Mouse (Mus musculus): ENCODE results near the gene Gm13199. TPM values are rescaled to one million over a fixed set of nuclear protein-coding genes. Genes with fewer than 3 reads are reported as not detected.

Gm13199 gene
- polyA plus RNA-seq, 1 experiment from 2014 or later: 1.6 TPM

DNA sequence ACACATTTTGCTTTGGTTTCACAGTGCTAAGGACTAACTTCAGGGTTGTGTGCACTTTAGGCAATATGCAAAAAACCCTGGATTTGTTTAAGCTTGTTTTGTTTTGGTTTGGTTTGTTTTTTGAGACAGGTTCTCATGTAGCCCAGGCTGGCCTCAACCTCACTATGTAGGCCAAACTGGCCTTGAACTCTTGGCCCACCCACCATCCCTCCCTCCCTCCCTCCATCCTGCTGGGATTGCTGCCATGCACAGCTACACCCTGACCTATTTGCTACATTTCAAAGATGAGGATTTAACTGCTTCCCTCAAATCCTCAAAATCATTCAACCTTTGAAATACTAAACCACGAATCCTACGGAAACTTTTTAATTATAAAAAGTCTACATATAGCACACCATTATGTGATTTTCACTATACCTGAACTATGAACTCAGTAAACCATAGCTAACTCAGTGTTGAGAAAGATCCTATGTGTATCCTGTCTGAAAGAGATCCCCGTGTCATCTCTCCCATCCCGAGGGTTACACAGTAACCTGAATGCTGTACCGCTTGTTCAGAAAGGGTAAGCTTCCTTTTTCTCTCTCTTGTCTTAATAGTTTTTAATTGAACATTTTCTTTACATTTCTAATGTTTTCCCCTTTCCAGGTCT is 37.3 kb downstream of the Gm13199 start:
- H3K4me2 ChIP-seq (replicated peaks): no peak overlapping the region
- no peak for ATAC-seq (ENCODE audit: low FRiP score)
- H3K27me3 ChIP-seq (ENCODE audit: control insufficient read depth, insufficient read depth, low read length): no peaks in the 10 kb centered on the region
- no peak for DNase-seq (ENCODE audit: low spot score)
- no peak overlapping the region for H3K9ac ChIP-seq
- H3K36me3 ChIP-seq (replicated peaks; ENCODE audit: control insufficient read depth, insufficient read depth): peaks cover 58% of the 10 kb centered on the region
- no peak overlapping the region for H3K27ac ChIP-seq
- no peak overlapping the region for H3K4me3 ChIP-seq (replicated peaks; ENCODE audit: low read length)
- H3K4me1 ChIP-seq (replicated peaks; ENCODE audit: control insufficient read depth, insufficient read depth, low read length): no peaks in the 10 kb centered on the region
- H3K9me3 ChIP-seq (ENCODE audit: control insufficient read depth, low read length): no peaks in the 10 kb centered on the region
- 93% methylated on average over 5 of the region's 5 CpGs for WGBS

GRCm38 (mm10) chr2:5824685-5825084 is 38.0 kb downstream of the Gm13199 start:
- 91% methylated on average over 5 of the region's 5 CpGs for WGBS
- Histone ChIP-seq H3K27ac (no peak overlapping the region), H3K4me2 (replicated peaks) (no peak overlapping the region), H3K4me1 (replicated peaks; ENCODE audit: control insufficient read depth, insufficient read depth, low read length) (no peaks in the 10 kb centered on the region), H3K27me3 (ENCODE audit: control insufficient read depth, insufficient read depth, low read length) (no peaks in the 10 kb centered on the region), H3K9ac (no peak overlapping the region), H3K9me3 (ENCODE audit: control insufficient read depth, low read length) (no peaks in the 10 kb centered on the region), H3K4me3 (replicated peaks; ENCODE audit: low read length) (no peak overlapping the region), H3K36me3 (replicated peaks; ENCODE audit: control insufficient read depth, insufficient read depth) (peaks cover 58% of the 10 kb centered on the region)
- ATAC-seq (ENCODE audit: low FRiP score) (no peak), DNase-seq (ENCODE audit: low spot score) (no peak)

GRCm38 (mm10) chr2:5824213-5824612 is 38.5 kb downstream of the Gm13199 start:
- H3K4me3 ChIP-seq (replicated peaks; ENCODE audit: low read length): no peak overlapping the region
- ATAC-seq (ENCODE audit: low FRiP score) (no peak), DNase-seq (ENCODE audit: low spot score) (peak; percentile 36)
- H3K9ac ChIP-seq: no peak overlapping the region
- no peaks in the 10 kb centered on the region for H3K9me3 ChIP-seq (ENCODE audit: control insufficient read depth, low read length)
- WGBS: 17% methylated on average over 1 of the region's 1 CpGs
- no peaks in the 10 kb centered on the region for H3K27me3 ChIP-seq (ENCODE audit: control insufficient read depth, insufficient read depth, low read length)
- H3K27ac ChIP-seq: no peak overlapping the region
- no peaks in the 10 kb centered on the region for H3K4me1 ChIP-seq (replicated peaks; ENCODE audit: control insufficient read depth, insufficient read depth, low read length)
- peaks cover 58% of the 10 kb centered on the region for H3K36me3 ChIP-seq (replicated peaks; ENCODE audit: control insufficient read depth, insufficient read depth)
- no peak overlapping the region for H3K4me2 ChIP-seq (replicated peaks)

DNA sequence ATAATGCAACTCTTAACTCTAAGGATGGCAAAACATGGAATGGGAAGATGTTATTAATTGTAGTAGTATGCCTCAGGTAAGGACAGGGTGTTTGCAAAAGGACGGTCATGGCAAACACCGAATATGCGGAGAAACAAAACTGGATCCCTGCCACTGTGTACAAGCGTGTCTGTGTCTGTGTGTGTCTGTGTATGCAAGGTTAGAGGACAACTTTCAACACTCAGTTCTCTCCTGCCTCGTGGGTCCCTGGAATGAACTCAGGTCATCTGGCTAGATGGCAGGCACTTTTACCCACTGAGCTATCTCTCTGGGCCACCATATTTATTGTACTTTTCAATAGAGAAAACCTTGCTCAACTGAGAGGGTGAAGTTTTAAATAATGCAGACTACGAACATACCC is 40.3 kb downstream of the Gm13199 start:
- Histone ChIP-seq H3K9ac (no peak overlapping the region), H3K27me3 (ENCODE audit: control insufficient read depth, insufficient read depth, low read length) (no peaks in the 10 kb centered on the region), H3K4me1 (replicated peaks; ENCODE audit: control insufficient read depth, insufficient read depth, low read length) (no peaks in the 10 kb centered on the region), H3K36me3 (replicated peaks; ENCODE audit: control insufficient read depth, insufficient read depth) (peaks cover 70% of the 10 kb centered on the region), H3K27ac (no peak overlapping the region), H3K9me3 (ENCODE audit: control insufficient read depth, low read length) (no peaks in the 10 kb centered on the region), H3K4me3 (replicated peaks; ENCODE audit: low read length) (no peak overlapping the region), H3K4me2 (replicated peaks) (no peak overlapping the region)
- WGBS: 94% methylated on average over 6 of the region's 6 CpGs
- DNase-seq (ENCODE audit: low spot score): no peak
- no peak for ATAC-seq (ENCODE audit: low FRiP score)

GRCm38 (mm10) chr2:5821264-5821663 is 41.5 kb downstream of the Gm13199 start:
- Histone ChIP-seq H3K27me3 (ENCODE audit: control insufficient read depth, insufficient read depth, low read length) (no peaks in the 10 kb centered on the region), H3K4me1 (replicated peaks; ENCODE audit: control insufficient read depth, insufficient read depth, low read length) (no peaks in the 10 kb centered on the region), H3K27ac (no peak overlapping the region), H3K4me2 (replicated peaks) (no peak overlapping the region), H3K36me3 (replicated peaks; ENCODE audit: control insufficient read depth, insufficient read depth) (peaks cover 72% of the 10 kb centered on the region), H3K9ac (no peak overlapping the region), H3K4me3 (replicated peaks; ENCODE audit: low read length) (no peak overlapping the region), H3K9me3 (ENCODE audit: control insufficient read depth, low read length) (no peaks in the 10 kb centered on the region)
- 95% methylated on average over 10 of the region's 10 CpGs for WGBS
- DNase-seq (ENCODE audit: low spot score): no peak
- ATAC-seq (ENCODE audit: low FRiP score): no peak

Other genes with a start within 250 kb of the Gm13199 start
- 6.7 and 7.7 TPM in 2 replicates for gene Camk1d, start 148.4 kb downstream of the Gm13199 start, polyA plus RNA-seq (2014; fragmentation: Nextera tagmentation; extraction: Ambion mirVana)
- 22.9 and 24.1 TPM in 2 replicates for gene Nudt5, start 17.9 kb downstream of the Gm13199 start, polyA plus RNA-seq (2014; fragmentation: Nextera tagmentation; extraction: Ambion mirVana)
- 239 and 246 TPM in 2 replicates for gene Cdc123, start 17.8 kb downstream of the Gm13199 start, polyA plus RNA-seq (2014; fragmentation: Nextera tagmentation; extraction: Ambion mirVana)
- 108 and 109 TPM in 2 replicates for gene Sec61a2, start 32.5 kb upstream of the Gm13199 start, polyA plus RNA-seq (2014; fragmentation: Nextera tagmentation; extraction: Ambion mirVana)
- gene Dhtkd1, start 79.9 kb upstream of the Gm13199 start, polyA plus RNA-seq (2014; fragmentation: Nextera tagmentation; extraction: Ambion mirVana): 4.0 and 5.2 TPM in 2 replicates
- 7.9 and 8.1 TPM in 2 replicates for gene Upf2, start 88.5 kb upstream of the Gm13199 start, polyA plus RNA-seq (2014; fragmentation: Nextera tagmentation; extraction: Ambion mirVana)

Data from hindbrain, embryonic 14.5 days (tissue).